Mouse (Mus musculus): ENCODE results near the gene Abat. TPM values are rescaled to one million over a fixed set of nuclear protein-coding genes. Genes with fewer than 3 reads are reported as not detected.

Gene Abat
- polyA plus RNA-seq, 1 experiment = 0.04 TPM

DNA sequence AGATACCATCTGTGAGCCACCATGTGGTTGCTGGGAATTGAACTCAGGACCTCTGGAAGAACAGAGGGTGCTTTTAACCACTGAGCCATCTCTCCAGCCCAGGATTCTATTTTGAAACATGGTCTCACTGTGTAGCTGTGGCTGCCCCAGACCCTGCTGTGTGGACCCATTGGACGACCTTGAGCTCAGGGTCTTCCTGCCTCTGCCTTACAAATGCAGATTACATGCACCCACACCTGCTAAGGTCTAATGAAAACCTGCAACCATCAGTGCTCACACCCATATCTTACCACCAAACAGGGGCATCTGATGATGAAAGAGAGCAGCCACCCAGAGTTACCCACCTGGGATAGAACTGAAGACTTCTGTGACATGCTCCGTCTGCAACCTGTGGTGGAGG lies 143.0 kb downstream of the Abat start:
- TF ChIP-seq CEBPB (IDR thresholded peaks at IDR 0.05; ENCODE audit: insufficient read depth, poor library complexity, severe bottlenecking) (no peak), POLR2A (IDR thresholded peaks at IDR 0.05; ENCODE audit: insufficient read length, low read depth) (no peak), REST (IDR thresholded peaks at IDR 0.05; ENCODE audit: insufficient read depth, insufficient read length) (no peak), POLR2AphosphoS2 (IDR thresholded peaks at IDR 0.05; ENCODE audit: insufficient read length, low read depth) (no peak), E2F4 (IDR thresholded peaks at IDR 0.05; ENCODE audit: insufficient read depth) (no peak), MAX (IDR thresholded peaks at IDR 0.05; ENCODE audit: low read depth) (no peak), MYOG (IDR thresholded peaks at IDR 0.05; ENCODE audit: control insufficient read depth in 1 of 3, insufficient read depth in 1 of 3, insufficient read length in 2 of 3, low read depth in 2 of 3) (no peak), TCF3 (IDR thresholded peaks at IDR 0.05; ENCODE audit: insufficient read length, low read depth) (no peak), USF1 (IDR thresholded peaks at IDR 0.05; ENCODE audit: low read depth) (no peak), MYOD1 (IDR thresholded peaks at IDR 0.05; ENCODE audit: control insufficient read depth in 1 of 3, insufficient read length in 2 of 3, low read depth in 2 of 3) (no peak), SRF (IDR thresholded peaks at IDR 0.05; ENCODE audit: control insufficient read depth, insufficient read length, low read depth) (no peak), TCF12 (IDR thresholded peaks at IDR 0.05; ENCODE audit: insufficient read depth, poor library complexity, severe bottlenecking) (no peak)
- peaks cover 18% of the 10 kb centered on the region for H3K36me3 ChIP-seq (ENCODE audit: control insufficient read depth, insufficient read depth)

DNA sequence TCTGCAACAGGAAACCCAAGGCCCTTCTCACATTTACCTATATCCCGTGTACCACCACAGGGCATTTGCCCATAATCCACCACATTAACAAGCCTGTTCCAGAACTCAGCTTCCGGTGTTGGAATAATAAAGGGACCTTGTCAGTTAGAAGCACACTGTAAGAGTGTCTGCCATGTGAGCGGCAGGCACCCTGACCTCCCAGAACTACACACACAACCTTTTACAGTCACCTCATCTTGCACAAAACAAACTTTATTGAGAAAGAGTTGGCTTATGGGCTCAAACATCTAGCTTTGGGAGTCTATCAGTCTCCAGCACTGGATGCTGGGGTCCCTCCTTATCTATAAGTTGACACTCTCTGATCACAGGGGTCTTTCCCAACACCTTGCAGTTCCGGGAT lies 145.1 kb downstream of the Abat start:
- no peaks in the 10 kb centered on the region for H3K79me2 ChIP-seq (ENCODE audit: control insufficient read depth, insufficient read depth)
- TF ChIP-seq SRF (IDR thresholded peaks at IDR 0.05; ENCODE audit: control insufficient read depth, insufficient read length, low read depth) (no peak), TCF3 (IDR thresholded peaks at IDR 0.05; ENCODE audit: insufficient read length, low read depth) (no peak), POLR2A (IDR thresholded peaks at IDR 0.05; ENCODE audit: insufficient read length, low read depth) (no peak), E2F4 (IDR thresholded peaks at IDR 0.05; ENCODE audit: insufficient read depth) (no peak), POLR2AphosphoS2 (IDR thresholded peaks at IDR 0.05; ENCODE audit: insufficient read length, low read depth) (peak; percentile 53), MAX (IDR thresholded peaks at IDR 0.05; ENCODE audit: low read depth) (no peak), CEBPB (IDR thresholded peaks at IDR 0.05; ENCODE audit: insufficient read depth, poor library complexity, severe bottlenecking) (no peak)
- H3K4me2 ChIP-seq (ENCODE audit: low read depth) = no peak overlapping the region
- H3ac ChIP-seq (ENCODE audit: control insufficient read depth, insufficient read length) = no peak overlapping the region
- H3K27me3 ChIP-seq (ENCODE audit: control insufficient read depth, insufficient read depth, insufficient read length) = no peaks in the 10 kb centered on the region
- no peak overlapping the region for H3K4me3 ChIP-seq
- H3K36me3 ChIP-seq (ENCODE audit: control insufficient read depth, insufficient read depth) = peaks cover 23% of the 10 kb centered on the region

More for the DNA sequence above, 143.0 kb downstream of the Abat start:
- no peaks in the 10 kb centered on the region for H3K27me3 ChIP-seq (ENCODE audit: control insufficient read depth, insufficient read depth, insufficient read length)
- no peak overlapping the region for H3ac ChIP-seq (ENCODE audit: control insufficient read depth, insufficient read length)
- H3K4me2 ChIP-seq (ENCODE audit: low read depth) = no peak overlapping the region
- no peaks in the 10 kb centered on the region for H3K79me2 ChIP-seq (ENCODE audit: control insufficient read depth, insufficient read depth)
- no peak overlapping the region for H3K4me3 ChIP-seq

DNA sequence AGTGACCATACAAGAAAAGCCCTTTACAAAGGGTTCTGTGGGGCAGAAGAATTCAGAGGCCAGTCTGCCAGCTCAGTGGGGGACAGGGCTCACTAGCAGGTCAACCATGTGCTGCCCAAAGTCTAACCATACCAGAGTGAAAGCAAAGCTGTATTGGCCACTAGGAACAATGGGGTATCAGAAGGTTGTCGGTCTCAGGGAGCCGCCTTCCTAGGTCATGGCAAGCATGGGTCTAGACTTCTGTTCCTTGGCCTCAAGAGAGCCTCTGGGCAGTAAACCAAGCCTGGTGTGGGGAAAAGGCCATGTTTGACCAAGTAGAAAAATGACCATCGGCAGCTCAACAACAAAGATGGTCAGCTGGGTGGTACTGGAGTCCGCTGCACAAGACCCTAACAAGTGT lies 145.5 kb downstream of the Abat start:
- Histone ChIP-seq H3K79me2 (ENCODE audit: control insufficient read depth, insufficient read depth) (peaks cover 3% of the 10 kb centered on the region), H3ac (ENCODE audit: control insufficient read depth, insufficient read length) (no peak overlapping the region), H3K4me2 (ENCODE audit: low read depth) (no peak overlapping the region), H3K4me3 (no peak overlapping the region), H3K36me3 (ENCODE audit: control insufficient read depth, insufficient read depth) (peaks cover 23% of the 10 kb centered on the region), H3K27me3 (ENCODE audit: control insufficient read depth, insufficient read depth, insufficient read length) (no peaks in the 10 kb centered on the region)
- TF ChIP-seq E2F4 (IDR thresholded peaks at IDR 0.05; ENCODE audit: insufficient read depth) (no peak), POLR2AphosphoS2 (IDR thresholded peaks at IDR 0.05; ENCODE audit: insufficient read length, low read depth) (peak; percentile 74)

- Histone ChIP-seq H3K27me3 (ENCODE audit: control insufficient read depth, insufficient read depth, insufficient read length) (no peaks in the 10 kb centered on the region), H3K4me3 (no peak overlapping the region), H3K79me2 (ENCODE audit: control insufficient read depth, insufficient read depth) (peaks cover 45% of the 10 kb centered on the region), H3K36me3 (ENCODE audit: control insufficient read depth, insufficient read depth) (peaks cover 23% of the 10 kb centered on the region), H3ac (ENCODE audit: control insufficient read depth, insufficient read length) (no peak overlapping the region), H3K4me2 (ENCODE audit: low read depth) (no peak overlapping the region)
- TF ChIP-seq TCF12 (IDR thresholded peaks at IDR 0.05; ENCODE audit: insufficient read depth, poor library complexity, severe bottlenecking) = no peak
- TF ChIP-seq MYOD1 (IDR thresholded peaks at IDR 0.05; ENCODE audit: control insufficient read depth in 1 of 3, insufficient read length in 2 of 3, low read depth in 2 of 3) = no peak
- TF ChIP-seq TCF3 (IDR thresholded peaks at IDR 0.05; ENCODE audit: insufficient read length, low read depth) = no peak
- TF ChIP-seq CEBPB (IDR thresholded peaks at IDR 0.05; ENCODE audit: insufficient read depth, poor library complexity, severe bottlenecking) = no peak
- TF ChIP-seq MAX (IDR thresholded peaks at IDR 0.05; ENCODE audit: low read depth) = no peak
- no peak for TF ChIP-seq USF1 (IDR thresholded peaks at IDR 0.05; ENCODE audit: low read depth)
- TF ChIP-seq REST (IDR thresholded peaks at IDR 0.05; ENCODE audit: insufficient read depth, insufficient read length) = no peak
- TF ChIP-seq POLR2AphosphoS2 (IDR thresholded peaks at IDR 0.05; ENCODE audit: insufficient read length, low read depth) = no peak
- no peak for TF ChIP-seq SRF (IDR thresholded peaks at IDR 0.05; ENCODE audit: control insufficient read depth, insufficient read length, low read depth)
- no peak for TF ChIP-seq E2F4 (IDR thresholded peaks at IDR 0.05; ENCODE audit: insufficient read depth)
- TF ChIP-seq MYOG (IDR thresholded peaks at IDR 0.05; ENCODE audit: control insufficient read depth in 1 of 3, insufficient read depth in 1 of 3, insufficient read length in 2 of 3, low read depth in 2 of 3) = no peak
- no peak for TF ChIP-seq POLR2A (IDR thresholded peaks at IDR 0.05; ENCODE audit: insufficient read length, low read depth)
These were observed 149.8 kb downstream of the Abat start for GRCm38 (mm10) chr16:8663022-8663421.

DNA sequence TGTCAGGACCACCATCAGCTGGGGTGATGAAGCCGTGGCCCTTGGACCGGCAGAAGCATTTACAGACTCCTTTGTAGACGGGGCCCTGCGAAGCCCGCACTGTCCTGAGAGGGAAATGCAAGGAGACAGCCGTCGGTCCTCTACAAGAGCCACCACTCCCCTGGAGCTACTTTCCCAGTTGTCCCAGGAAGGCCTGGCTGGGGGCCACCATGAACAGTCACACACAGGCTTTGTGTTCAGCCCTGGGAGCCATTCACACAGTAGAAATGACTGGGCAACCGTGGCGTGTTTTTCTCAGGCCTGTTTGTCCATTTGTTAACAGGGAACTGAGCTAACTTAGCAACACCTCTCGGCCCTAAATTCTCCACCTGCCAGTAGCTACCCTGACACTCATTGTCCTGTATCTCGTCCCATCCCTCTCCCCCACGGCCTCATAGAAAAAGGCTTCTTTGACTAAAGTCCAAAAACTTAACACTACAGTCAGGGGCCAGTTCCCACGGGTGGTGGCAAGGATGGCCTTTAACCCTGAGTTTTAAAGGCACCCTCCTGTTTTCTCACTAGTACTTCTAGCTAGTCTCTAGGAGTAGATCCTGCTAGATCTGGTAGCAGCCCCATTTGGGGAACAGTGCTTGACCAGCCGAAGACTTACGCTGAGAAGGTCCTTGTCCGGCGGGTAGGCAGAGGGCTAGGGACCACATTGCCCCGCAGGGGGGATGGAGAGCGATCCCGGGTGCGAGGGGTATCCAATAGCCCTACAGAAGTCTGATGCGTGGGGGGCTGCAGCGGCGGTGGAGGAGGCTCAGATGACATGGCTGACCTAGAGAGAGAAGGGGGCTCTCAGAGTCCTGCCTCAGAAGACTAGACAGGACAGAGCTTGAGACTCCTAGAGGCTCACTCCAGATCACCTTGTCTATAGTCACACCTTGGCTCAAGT lies 150.6 kb downstream of the Abat start:
- TF ChIP-seq POLR2AphosphoS2 (IDR thresholded peaks at IDR 0.05; ENCODE audit: insufficient read length, low read depth) = no peak
- no peak for TF ChIP-seq TCF3 (IDR thresholded peaks at IDR 0.05; ENCODE audit: insufficient read length, low read depth)
- no peak for TF ChIP-seq CEBPB (IDR thresholded peaks at IDR 0.05; ENCODE audit: insufficient read depth, poor library complexity, severe bottlenecking)
- TF ChIP-seq E2F4 (IDR thresholded peaks at IDR 0.05; ENCODE audit: insufficient read depth) = no peak
- TF ChIP-seq MYOG (IDR thresholded peaks at IDR 0.05; ENCODE audit: control insufficient read depth in 1 of 3, insufficient read depth in 1 of 3, insufficient read length in 2 of 3, low read depth in 2 of 3) = no peak
- TF ChIP-seq TCF12 (IDR thresholded peaks at IDR 0.05; ENCODE audit: insufficient read depth, poor library complexity, severe bottlenecking) = no peak
- no peak for TF ChIP-seq USF1 (IDR thresholded peaks at IDR 0.05; ENCODE audit: low read depth)
- TF ChIP-seq SRF (IDR thresholded peaks at IDR 0.05; ENCODE audit: control insufficient read depth, insufficient read length, low read depth) = no peak
- no peak for TF ChIP-seq POLR2A (IDR thresholded peaks at IDR 0.05; ENCODE audit: insufficient read length, low read depth)
- H3K79me2 ChIP-seq (ENCODE audit: control insufficient read depth, insufficient read depth) = peaks cover 54% of the 10 kb centered on the region
- no peak overlapping the region for H3K4me2 ChIP-seq (ENCODE audit: low read depth)
- no peak overlapping the region for H3ac ChIP-seq (ENCODE audit: control insufficient read depth, insufficient read length)
- H3K4me3 ChIP-seq = no peak overlapping the region
- H3K36me3 ChIP-seq (ENCODE audit: control insufficient read depth, insufficient read depth) = peaks cover 16% of the 10 kb centered on the region
- H3K27me3 ChIP-seq (ENCODE audit: control insufficient read depth, insufficient read depth, insufficient read length) = no peaks in the 10 kb centered on the region

Measured in myocyte (in vitro differentiated cells).